Mouse (Mus musculus): Measurements from ENCODE around the gene Gm973. TPM values are rescaled to one million over a fixed set of nuclear protein-coding genes. Genes with fewer than 3 reads are reported as not detected.

The Gm973 gene
- polyA plus RNA-seq, 1 experiment = 72.5 TPM

DNA sequence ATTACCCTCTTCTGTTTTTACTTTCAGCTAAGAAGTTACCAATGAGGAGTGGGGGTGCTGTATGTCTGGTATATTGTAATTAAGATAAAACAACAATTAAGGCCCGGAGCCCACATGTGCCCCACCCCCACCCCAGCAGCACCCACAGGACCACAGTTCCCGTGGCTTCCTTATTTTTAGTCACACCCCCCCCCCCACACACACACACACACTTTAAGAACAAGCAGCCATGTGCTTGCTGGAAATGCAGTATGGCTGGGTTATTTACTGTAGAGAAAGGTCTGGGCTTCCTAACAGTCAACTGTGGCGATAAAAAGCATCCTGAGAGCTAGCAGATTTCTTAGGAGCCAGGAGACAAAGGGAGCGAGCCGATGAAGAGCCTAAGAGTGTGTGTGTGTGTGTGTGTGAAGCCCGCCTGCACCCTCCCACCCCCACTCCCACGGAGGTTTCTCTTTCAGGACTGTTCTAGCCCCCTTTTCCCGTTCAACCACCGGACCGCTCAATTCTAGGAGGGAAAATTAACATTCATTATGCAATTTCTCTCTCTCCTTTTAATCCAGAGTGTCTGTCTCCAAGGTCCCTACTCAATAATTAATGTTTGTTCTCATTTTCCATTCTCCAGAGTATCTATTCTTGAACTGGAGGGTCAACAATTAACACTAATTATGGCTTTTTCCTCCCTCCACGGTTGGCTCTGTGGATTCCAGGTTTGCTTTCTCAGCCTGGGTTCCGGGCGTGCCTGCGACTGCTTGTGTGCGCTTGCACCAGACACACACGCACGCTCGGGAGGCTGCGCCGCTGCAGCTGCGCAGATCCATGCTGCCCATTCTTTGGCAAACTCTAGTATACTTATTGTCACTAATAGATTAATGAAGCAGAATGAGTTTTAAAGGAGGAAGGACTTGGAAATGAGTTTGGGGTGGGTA is 58.5 kb downstream of the Gm973 start:
- no peaks in the 10 kb centered on the region for H3K27me3 ChIP-seq (ENCODE audit: control insufficient read depth, insufficient read depth, low read length)
- no peak overlapping the region for H3K27ac ChIP-seq (ENCODE audit: control insufficient read depth, insufficient read depth, low read depth, low read length)
- H3K4me1 ChIP-seq (ENCODE audit: control insufficient read depth, insufficient read depth, low read length) = no peaks in the 10 kb centered on the region
- no peak overlapping the region for H3K4me3 ChIP-seq (ENCODE audit: control insufficient read depth, low read depth, low read length)
- no peaks in the 10 kb centered on the region for H3K36me3 ChIP-seq (ENCODE audit: control insufficient read depth, insufficient read depth, low read length)
- TF ChIP-seq CTCF (IDR thresholded peaks at IDR 0.05; ENCODE audit: control insufficient read depth, insufficient read depth, insufficient replicate concordance, low read depth, low read length) (no peak), POLR2A (IDR thresholded peaks at IDR 0.05; ENCODE audit: control insufficient read depth, low read depth, low read length) (no peak)

DNA sequence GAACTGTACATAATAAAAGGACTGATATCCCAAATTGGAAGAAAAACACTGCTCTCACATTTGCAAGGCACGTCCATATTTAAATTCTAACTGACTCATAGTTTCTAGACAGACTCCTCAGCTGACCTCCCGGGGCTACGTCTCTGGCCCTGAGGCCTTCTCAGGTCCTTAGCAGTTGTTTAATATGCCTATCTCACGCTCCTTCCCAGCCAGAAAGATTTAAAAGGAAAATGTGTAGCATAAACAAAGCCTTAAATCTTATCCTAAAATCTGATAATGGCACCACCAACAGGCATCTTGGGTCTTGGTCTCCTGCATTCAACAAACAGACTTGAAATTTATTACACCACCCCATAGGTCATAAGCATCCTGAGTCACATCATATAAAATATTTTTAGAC is 62.7 kb downstream of the Gm973 start:
- TF ChIP-seq POLR2A (IDR thresholded peaks at IDR 0.05; ENCODE audit: control insufficient read depth, low read depth, low read length) = no peak
- no peak for TF ChIP-seq CTCF (IDR thresholded peaks at IDR 0.05; ENCODE audit: control insufficient read depth, insufficient read depth, insufficient replicate concordance, low read depth, low read length)
- no peaks in the 10 kb centered on the region for H3K4me1 ChIP-seq (ENCODE audit: control insufficient read depth, insufficient read depth, low read length)
- H3K27ac ChIP-seq (ENCODE audit: control insufficient read depth, insufficient read depth, low read depth, low read length) = no peak overlapping the region
- H3K4me3 ChIP-seq (ENCODE audit: control insufficient read depth, low read depth, low read length) = no peak overlapping the region
- H3K27me3 ChIP-seq (ENCODE audit: control insufficient read depth, insufficient read depth, low read length) = no peaks in the 10 kb centered on the region
- H3K36me3 ChIP-seq (ENCODE audit: control insufficient read depth, insufficient read depth, low read length) = no peaks in the 10 kb centered on the region

DNA sequence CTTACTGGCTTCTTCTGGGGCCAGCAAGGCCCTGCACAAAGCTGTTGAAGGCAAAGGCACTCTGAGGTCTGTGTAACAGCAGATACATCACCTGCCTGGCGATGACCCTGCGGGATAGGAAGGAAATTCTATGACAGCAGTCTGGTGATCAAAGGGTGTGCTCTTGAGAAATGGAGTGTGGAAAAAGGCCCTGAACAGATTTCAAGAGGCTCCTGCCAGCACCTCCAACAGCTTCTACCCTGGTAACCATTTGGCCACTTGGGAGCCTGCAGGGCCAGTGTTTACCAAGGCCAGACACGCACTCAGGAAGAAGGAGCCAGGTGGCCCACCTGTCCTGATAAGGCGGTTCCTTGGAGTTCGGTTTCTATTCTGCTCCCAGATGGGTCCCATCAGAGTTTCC is 63.3 kb downstream of the Gm973 start:
- H3K27me3 ChIP-seq (ENCODE audit: control insufficient read depth, insufficient read depth, low read length) = no peaks in the 10 kb centered on the region
- H3K36me3 ChIP-seq (ENCODE audit: control insufficient read depth, insufficient read depth, low read length) = no peaks in the 10 kb centered on the region
- TF ChIP-seq POLR2A (IDR thresholded peaks at IDR 0.05; ENCODE audit: control insufficient read depth, low read depth, low read length) (no peak), CTCF (IDR thresholded peaks at IDR 0.05; ENCODE audit: control insufficient read depth, insufficient read depth, insufficient replicate concordance, low read depth, low read length) (no peak)
- H3K4me3 ChIP-seq (ENCODE audit: control insufficient read depth, low read depth, low read length) = no peak overlapping the region
- no peak overlapping the region for H3K27ac ChIP-seq (ENCODE audit: control insufficient read depth, insufficient read depth, low read depth, low read length)
- H3K4me1 ChIP-seq (ENCODE audit: control insufficient read depth, insufficient read depth, low read length) = no peaks in the 10 kb centered on the region

DNA sequence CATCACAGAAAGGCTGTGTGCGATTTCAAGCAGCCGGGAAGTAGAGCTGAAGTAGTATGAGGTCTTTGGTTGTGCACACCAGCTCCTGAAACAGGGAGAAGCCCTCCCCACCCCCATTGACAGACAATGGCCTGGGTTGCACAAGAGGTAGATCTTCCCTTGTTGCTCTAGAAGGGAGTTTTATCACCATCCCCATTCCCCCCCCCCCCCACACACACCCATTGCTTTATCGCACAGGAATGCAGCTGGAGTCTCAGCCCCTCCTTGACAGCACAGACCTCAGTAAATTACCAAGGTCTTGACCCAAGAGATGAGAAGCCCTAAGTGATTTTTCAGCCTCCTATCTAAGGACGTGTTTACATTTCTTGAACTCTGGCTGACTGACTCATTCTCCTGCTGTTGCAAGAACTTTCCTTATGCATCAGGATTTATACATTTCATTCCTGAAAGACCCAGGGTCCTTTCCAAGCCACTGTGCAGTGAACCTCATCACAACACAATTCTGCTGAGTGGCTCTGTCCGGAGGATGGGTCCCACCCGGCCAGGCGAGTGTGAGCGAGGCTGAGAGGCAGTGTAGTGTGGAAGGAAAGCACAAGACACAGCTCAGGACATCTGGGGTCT is 64.2 kb downstream of the Gm973 start:
- no peaks in the 10 kb centered on the region for H3K27me3 ChIP-seq (ENCODE audit: control insufficient read depth, insufficient read depth, low read length)
- no peaks in the 10 kb centered on the region for H3K4me1 ChIP-seq (ENCODE audit: control insufficient read depth, insufficient read depth, low read length)

DNA sequence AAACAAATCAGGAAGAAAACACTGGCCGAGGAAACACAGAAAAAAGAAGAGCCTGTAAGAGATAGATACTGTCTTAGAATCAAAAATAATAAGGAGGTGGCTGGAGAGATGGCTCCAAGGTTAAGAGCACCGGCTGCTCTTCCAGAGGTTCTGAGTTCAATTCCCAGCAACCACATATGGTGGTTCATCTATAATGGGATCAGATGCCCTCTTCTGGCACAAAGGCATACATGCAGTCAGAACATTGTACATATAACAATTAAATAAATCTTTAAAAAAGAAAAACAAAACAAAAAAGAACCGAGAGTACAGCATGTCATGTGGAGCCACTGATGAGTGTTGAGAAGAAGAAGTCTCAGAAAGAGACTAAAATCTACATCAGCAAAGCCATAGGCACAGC is 64.8 kb downstream of the Gm973 start:
- Histone ChIP-seq H3K27me3 (ENCODE audit: control insufficient read depth, insufficient read depth, low read length) (no peaks in the 10 kb centered on the region), H3K4me1 (ENCODE audit: control insufficient read depth, insufficient read depth, low read length) (no peaks in the 10 kb centered on the region), H3K4me3 (ENCODE audit: control insufficient read depth, low read depth, low read length) (no peak overlapping the region), H3K27ac (ENCODE audit: control insufficient read depth, insufficient read depth, low read depth, low read length) (no peak overlapping the region), H3K36me3 (ENCODE audit: control insufficient read depth, insufficient read depth, low read length) (no peaks in the 10 kb centered on the region)
- TF ChIP-seq POLR2A (IDR thresholded peaks at IDR 0.05; ENCODE audit: control insufficient read depth, low read depth, low read length) (no peak), CTCF (IDR thresholded peaks at IDR 0.05; ENCODE audit: control insufficient read depth, insufficient read depth, insufficient replicate concordance, low read depth, low read length) (no peak)

More for the DNA sequence above, 64.2 kb downstream of the Gm973 start:
- H3K27ac ChIP-seq (ENCODE audit: control insufficient read depth, insufficient read depth, low read depth, low read length) = no peak overlapping the region
- no peaks in the 10 kb centered on the region for H3K36me3 ChIP-seq (ENCODE audit: control insufficient read depth, insufficient read depth, low read length)
- no peak overlapping the region for H3K4me3 ChIP-seq (ENCODE audit: control insufficient read depth, low read depth, low read length)
- TF ChIP-seq CTCF (IDR thresholded peaks at IDR 0.05; ENCODE audit: control insufficient read depth, insufficient read depth, insufficient replicate concordance, low read depth, low read length) (no peak), POLR2A (IDR thresholded peaks at IDR 0.05; ENCODE audit: control insufficient read depth, low read depth, low read length) (no peak)

DNA sequence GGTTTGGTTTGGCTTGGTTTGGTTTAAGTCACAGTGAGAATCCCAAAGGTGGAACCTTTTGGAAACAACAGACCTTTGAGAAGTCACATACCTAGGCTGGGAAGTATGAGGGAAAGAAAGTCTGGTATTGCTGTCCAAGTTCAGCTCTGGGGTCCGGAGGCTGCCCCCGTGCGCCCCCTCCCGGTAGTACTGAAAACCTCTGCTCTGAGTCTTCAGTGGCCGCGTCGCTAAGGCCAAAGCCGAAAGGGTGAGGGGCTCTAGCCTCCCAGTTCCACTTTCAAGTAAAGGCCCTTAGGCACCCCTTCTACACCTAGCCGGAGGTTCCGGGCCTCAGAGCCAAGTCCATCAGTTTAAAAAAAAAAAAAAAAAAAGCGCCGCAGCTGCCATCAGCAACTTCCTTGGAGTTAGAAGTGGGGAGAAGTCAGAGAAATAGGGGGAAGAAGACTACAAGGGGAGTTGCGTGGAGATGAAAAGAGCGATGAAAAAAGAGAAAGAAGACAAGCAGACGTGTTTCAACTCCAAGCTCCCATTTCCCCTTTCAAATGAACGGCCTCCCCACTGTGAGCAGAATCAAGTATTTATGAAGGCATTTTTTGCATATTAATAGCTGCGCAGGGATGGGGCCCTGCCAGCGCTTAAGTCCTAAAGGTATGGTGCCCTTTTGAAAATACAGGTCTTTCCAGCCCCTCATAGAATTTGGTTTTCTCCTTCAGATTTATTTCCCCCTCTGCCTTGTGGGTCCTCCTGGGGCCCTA is 68.8 kb downstream of the Gm973 start:
- no peaks in the 10 kb centered on the region for H3K36me3 ChIP-seq (ENCODE audit: control insufficient read depth, insufficient read depth, low read length)
- TF ChIP-seq CTCF (IDR thresholded peaks at IDR 0.05; ENCODE audit: control insufficient read depth, insufficient read depth, insufficient replicate concordance, low read depth, low read length) = peak; percentile 77; the same call in 1 of the 2 replicates
- no peak for TF ChIP-seq POLR2A (IDR thresholded peaks at IDR 0.05; ENCODE audit: control insufficient read depth, low read depth, low read length)
- peak overlapping the region; percentile 15 for H3K4me3 ChIP-seq (ENCODE audit: control insufficient read depth, low read depth, low read length)
- no peaks in the 10 kb centered on the region for H3K27me3 ChIP-seq (ENCODE audit: control insufficient read depth, insufficient read depth, low read length)
- no peak overlapping the region for H3K27ac ChIP-seq (ENCODE audit: control insufficient read depth, insufficient read depth, low read depth, low read length)
- no peaks in the 10 kb centered on the region for H3K4me1 ChIP-seq (ENCODE audit: control insufficient read depth, insufficient read depth, low read length)

DNA sequence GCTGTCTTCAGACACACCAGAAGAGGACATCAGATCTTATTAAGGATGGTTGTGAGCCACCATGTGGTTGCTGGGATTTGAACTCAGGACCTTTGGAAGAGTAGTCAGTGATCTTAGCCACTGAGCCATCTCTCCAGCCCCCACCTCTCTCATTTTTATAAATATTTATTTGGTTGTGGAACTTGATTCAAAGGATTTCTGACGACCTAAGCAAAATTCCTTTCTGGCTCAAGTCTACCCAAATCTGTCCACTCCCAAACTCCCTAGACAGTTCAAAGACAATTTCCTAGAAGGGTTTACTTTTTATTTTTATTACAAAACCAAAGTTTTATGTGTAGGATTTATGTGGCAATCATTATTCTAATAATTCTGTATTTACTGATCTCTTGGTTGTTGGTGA is 73.2 kb downstream of the Gm973 start:
- Histone ChIP-seq H3K27ac (ENCODE audit: control insufficient read depth, insufficient read depth, low read depth, low read length) (no peak overlapping the region), H3K36me3 (ENCODE audit: control insufficient read depth, insufficient read depth, low read length) (no peaks in the 10 kb centered on the region), H3K4me1 (ENCODE audit: control insufficient read depth, insufficient read depth, low read length) (peaks cover 8% of the 10 kb centered on the region), H3K4me3 (ENCODE audit: control insufficient read depth, low read depth, low read length) (no peak overlapping the region), H3K27me3 (ENCODE audit: control insufficient read depth, insufficient read depth, low read length) (no peaks in the 10 kb centered on the region)
- TF ChIP-seq POLR2A (IDR thresholded peaks at IDR 0.05; ENCODE audit: control insufficient read depth, low read depth, low read length) (no peak), CTCF (IDR thresholded peaks at IDR 0.05; ENCODE audit: control insufficient read depth, insufficient read depth, insufficient replicate concordance, low read depth, low read length) (no peak)
